Mouse (Mus musculus): ENCODE results near the gene Plekhg2. TPM values are rescaled to one million over a fixed set of nuclear protein-coding genes. Genes with fewer than 3 reads are reported as not detected.
A peak's percentile ranks its signal among the peaks of the same experiment; 100 is the strongest.

Gene Plekhg2
- polyA plus RNA-seq, 1 experiment = 14.6 TPM

- Histone ChIP-seq H3K27ac (ENCODE audit: insufficient read depth, low read depth, low read length) (0 out of 2 replicates have a peak overlapping the region, but pooled peaks have one; percentile 2), H3K4me1 (ENCODE audit: control insufficient read depth, insufficient read depth, low read length) (peaks cover 12% of the 10 kb centered on the region), H3K4me3 (ENCODE audit: insufficient read depth, low read length) (no peak overlapping the region)
- TF ChIP-seq POLR2A (IDR thresholded peaks at IDR 0.05; ENCODE audit: borderline replicate concordance, low read depth, low read length) = no peak
- TF ChIP-seq CTCF (IDR thresholded peaks at IDR 0.05; ENCODE audit: low read depth, low read length) = no peak
These were observed 50.3 kb downstream of the Plekhg2 start for GRCm38 (mm10) chr7:28321974-28322720.

DNA sequence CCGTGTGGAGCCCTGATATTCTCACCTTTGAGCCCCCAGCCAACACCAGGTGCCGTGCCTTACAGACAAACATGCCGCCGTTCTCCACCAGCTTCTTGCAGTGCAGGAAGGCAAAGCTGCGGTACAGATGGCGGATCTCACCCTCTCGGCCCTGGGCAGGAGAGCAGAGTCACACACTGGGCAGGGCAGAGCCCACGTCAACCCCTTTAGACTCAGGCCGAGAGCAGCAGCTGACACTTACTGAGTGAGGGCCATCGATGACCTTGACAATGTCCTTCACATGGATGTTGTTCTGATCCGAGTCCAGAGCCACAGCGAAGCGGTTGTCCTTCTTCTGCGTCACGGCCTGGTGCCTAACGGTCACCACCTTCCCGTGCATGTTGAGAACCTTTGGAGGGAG lies 53.7 kb downstream of the Plekhg2 start:
- H3K27ac ChIP-seq (ENCODE audit: insufficient read depth, low read depth, low read length) = no peak overlapping the region

DNA sequence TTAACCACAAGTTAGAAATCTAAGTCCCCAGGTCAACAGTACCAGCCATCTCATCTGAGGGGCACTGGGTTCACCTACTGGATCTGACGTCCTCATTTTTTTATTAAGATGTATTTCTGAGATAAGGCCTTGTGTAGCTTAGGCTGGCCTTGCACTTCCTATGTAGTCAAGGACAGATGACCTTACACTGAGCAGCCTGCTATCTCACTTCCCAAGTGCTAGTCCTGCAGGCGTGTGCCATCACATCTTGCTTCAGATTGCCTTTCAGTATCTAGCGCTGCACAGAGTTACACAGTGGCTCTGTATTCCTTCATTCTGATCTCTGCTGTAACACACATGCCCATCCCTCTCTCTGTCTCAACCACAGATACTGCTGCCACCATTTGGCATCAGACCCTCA lies 54.4 kb downstream of the Plekhg2 start:
- Histone ChIP-seq H3K4me3 (ENCODE audit: insufficient read depth, low read length) (no peak overlapping the region), H3K27ac (ENCODE audit: insufficient read depth, low read depth, low read length) (no peak overlapping the region), H3K4me1 (ENCODE audit: control insufficient read depth, insufficient read depth, low read length) (peaks cover 10% of the 10 kb centered on the region)
- no peak for TF ChIP-seq POLR2A (IDR thresholded peaks at IDR 0.05; ENCODE audit: borderline replicate concordance, low read depth, low read length)
- no peak for TF ChIP-seq CTCF (IDR thresholded peaks at IDR 0.05; ENCODE audit: low read depth, low read length)

More for the DNA sequence above, 53.7 kb downstream of the Plekhg2 start:
- H3K4me1 ChIP-seq (ENCODE audit: control insufficient read depth, insufficient read depth, low read length) = peaks cover 12% of the 10 kb centered on the region
- no peak overlapping the region for H3K4me3 ChIP-seq (ENCODE audit: insufficient read depth, low read length)
- TF ChIP-seq POLR2A (IDR thresholded peaks at IDR 0.05; ENCODE audit: borderline replicate concordance, low read depth, low read length) = no peak
- TF ChIP-seq CTCF (IDR thresholded peaks at IDR 0.05; ENCODE audit: low read depth, low read length) = no peak

GRCm38 (mm10) chr7:28311926-28312543 lies 60.4 kb downstream of the Plekhg2 start, which contains the start of gene Timm50:
Timm50 (minus strand) TSS chr7:28312072.
- TF ChIP-seq CTCF (IDR thresholded peaks at IDR 0.05; ENCODE audit: low read depth, low read length) = no peak
- no peak for TF ChIP-seq POLR2A (IDR thresholded peaks at IDR 0.05; ENCODE audit: borderline replicate concordance, low read depth, low read length)
- Histone ChIP-seq H3K4me3 (ENCODE audit: insufficient read depth, low read length) (peak within 1 kb of the TSS; percentile 92), H3K4me1 (ENCODE audit: control insufficient read depth, insufficient read depth, low read length) (peaks cover 3% of the 10 kb centered on the region; the same call in 1 of the 2 replicates), H3K27ac (ENCODE audit: insufficient read depth, low read depth, low read length) (0 out of 2 replicates have a peak within 1 kb of the TSS, but pooled peaks have one; percentile 9)

- TF ChIP-seq POLR2A (IDR thresholded peaks at IDR 0.05; ENCODE audit: borderline replicate concordance, low read depth, low read length) (no peak), CTCF (IDR thresholded peaks at IDR 0.05; ENCODE audit: low read depth, low read length) (no peak)
- Histone ChIP-seq H3K4me3 (ENCODE audit: insufficient read depth, low read length) (peak overlapping the region; percentile 92), H3K4me1 (ENCODE audit: control insufficient read depth, insufficient read depth, low read length) (peaks cover 3% of the 10 kb centered on the region; the same call in 1 of the 2 replicates), H3K27ac (ENCODE audit: insufficient read depth, low read depth, low read length) (0 out of 2 replicates have a peak overlapping the region, but pooled peaks have one; percentile 9)
These were observed 61.1 kb downstream of the Plekhg2 start for GRCm38 (mm10) chr7:28311151-28311925.

DNA sequence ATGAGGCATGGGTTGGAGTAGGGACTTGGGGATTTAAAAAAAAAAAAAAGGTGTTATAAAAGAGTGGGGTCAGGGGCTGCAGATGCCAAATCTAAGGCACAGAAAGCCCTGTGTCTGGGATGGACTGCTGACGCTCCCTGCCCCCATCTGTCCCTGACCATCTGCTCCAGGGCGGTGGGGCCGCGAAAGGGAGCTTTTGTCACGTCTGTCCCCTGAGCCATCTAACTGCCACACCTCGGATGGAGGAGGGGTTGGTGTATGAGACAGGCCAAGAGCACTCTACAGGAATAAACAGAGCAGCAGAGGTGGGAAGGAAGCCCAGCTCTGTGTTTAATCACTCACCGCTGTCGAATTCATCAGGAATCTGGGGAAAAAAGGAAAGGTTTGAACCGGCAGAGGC lies 62.7 kb downstream of the Plekhg2 start:
- H3K4me3 ChIP-seq (ENCODE audit: insufficient read depth, low read length) = no peak overlapping the region
- H3K27ac ChIP-seq (ENCODE audit: insufficient read depth, low read depth, low read length) = no peak overlapping the region
- H3K4me1 ChIP-seq (ENCODE audit: control insufficient read depth, insufficient read depth, low read length) = peaks cover 3% of the 10 kb centered on the region; the same call in 1 of the 2 replicates
- no peak for TF ChIP-seq POLR2A (IDR thresholded peaks at IDR 0.05; ENCODE audit: borderline replicate concordance, low read depth, low read length)
- TF ChIP-seq CTCF (IDR thresholded peaks at IDR 0.05; ENCODE audit: low read depth, low read length) = no peak

Other genes with a start within 250 kb of the Plekhg2 start
- not detected in 2 replicates for gene 9530053A07Rik, start 243.1 kb downstream of the Plekhg2 start, polyA plus RNA-seq (2012; ENCODE audit: insufficient read depth, insufficient read length, missing spikeins)
- 49.4 and 60.6 TPM in 2 replicates for gene Fbl, start 202.9 kb downstream of the Plekhg2 start, polyA plus RNA-seq (2012; ENCODE audit: insufficient read depth, insufficient read length, missing spikeins)
- 18.7 and 20.7 TPM in 2 replicates for gene Dyrk1b, start 193.1 kb downstream of the Plekhg2 start, polyA plus RNA-seq (2012; ENCODE audit: insufficient read depth, insufficient read length, missing spikeins)
- gene Eid2, start 104.7 kb downstream of the Plekhg2 start, polyA plus RNA-seq (2012; ENCODE audit: insufficient read depth, insufficient read length, missing spikeins) = 1.6 and 2.5 TPM in 2 replicates
- gene Eid2b, start 94.9 kb downstream of the Plekhg2 start, polyA plus RNA-seq (2012; ENCODE audit: insufficient read depth, insufficient read length, missing spikeins) = 4.3 and 4.6 TPM in 2 replicates
- gene Selenov, start 81.4 kb downstream of the Plekhg2 start, polyA plus RNA-seq (2012; ENCODE audit: insufficient read depth, insufficient read length, missing spikeins) = not detected in 2 replicates
- not detected in 2 replicates for gene Dll3, start 70.4 kb downstream of the Plekhg2 start, polyA plus RNA-seq (2012; ENCODE audit: insufficient read depth, insufficient read length, missing spikeins)
- 28.3 and 31.6 TPM in 2 replicates for gene Timm50, start 60.5 kb downstream of the Plekhg2 start, polyA plus RNA-seq (2012; ENCODE audit: insufficient read depth, insufficient read length, missing spikeins)
- 72.0 and 77.4 TPM in 2 replicates for gene Supt5, start 33.9 kb downstream of the Plekhg2 start, polyA plus RNA-seq (2012; ENCODE audit: insufficient read depth, insufficient read length, missing spikeins)
- gene Rps16, start 21.9 kb downstream of the Plekhg2 start, polyA plus RNA-seq (2012; ENCODE audit: insufficient read depth, insufficient read length, missing spikeins) = 801 and 823 TPM in 2 replicates
- gene Zfp36, start 7.7 kb upstream of the Plekhg2 start, polyA plus RNA-seq (2012; ENCODE audit: insufficient read depth, insufficient read length, missing spikeins) = 110 and 119 TPM in 2 replicates
- 12.5 and 13.9 TPM in 2 replicates for gene Med29, start 20.1 kb upstream of the Plekhg2 start, polyA plus RNA-seq (2012; ENCODE audit: insufficient read depth, insufficient read length, missing spikeins)
- 102 and 123 TPM in 2 replicates for gene Paf1, start 20.4 kb upstream of the Plekhg2 start, polyA plus RNA-seq (2012; ENCODE audit: insufficient read depth, insufficient read length, missing spikeins)
- gene Gmfg, start 64.8 kb upstream of the Plekhg2 start, polyA plus RNA-seq (2012; ENCODE audit: insufficient read depth, insufficient read length, missing spikeins) = 349 and 416 TPM in 2 replicates
- gene Lrfn1, start 79.4 kb upstream of the Plekhg2 start, polyA plus RNA-seq (2012; ENCODE audit: insufficient read depth, insufficient read length, missing spikeins) = 3.2 and 3.6 TPM in 2 replicates
- gene Ifnl2, start 137.9 kb upstream of the Plekhg2 start, polyA plus RNA-seq (2012; ENCODE audit: insufficient read depth, insufficient read length, missing spikeins) = not detected in 2 replicates
- gene Ifnl3, start 150.2 kb upstream of the Plekhg2 start, polyA plus RNA-seq (2012; ENCODE audit: insufficient read depth, insufficient read length, missing spikeins) = not detected in 2 replicates
- not detected in 2 replicates for gene Sycn, start 168.3 kb upstream of the Plekhg2 start, polyA plus RNA-seq (2012; ENCODE audit: insufficient read depth, insufficient read length, missing spikeins)
- gene Nccrp1, start 174.7 kb upstream of the Plekhg2 start, polyA plus RNA-seq (2012; ENCODE audit: insufficient read depth, insufficient read length, missing spikeins) = not detected in 2 replicates
- 39.4 and 47.4 TPM in 2 replicates for gene Samd4b, start 225.5 kb upstream of the Plekhg2 start, polyA plus RNA-seq (2012; ENCODE audit: insufficient read depth, insufficient read length, missing spikeins)
- gene Pak4, start 225.6 kb upstream of the Plekhg2 start, polyA plus RNA-seq (2012; ENCODE audit: insufficient read depth, insufficient read length, missing spikeins) = 10.7 and 11.7 TPM in 2 replicates